Mouse (Mus musculus): Measurements from ENCODE around the gene Hoxd11. TPM values are rescaled to one million over a fixed set of nuclear protein-coding genes. Genes with fewer than 3 reads are reported as not detected.

Hoxd11 gene
- polyA plus RNA-seq, 1 experiment, result 2.1 TPM

GRCm38 (mm10) chr2:74691995-74692807 lies 12.8 kb downstream of the Hoxd11 start:
- TF ChIP-seq CTCF (conservative IDR thresholded peaks at IDR 0.05; ENCODE audit: insufficient read depth, insufficient read length, low read depth, low read length) (no peak), POLR2A (IDR thresholded peaks at IDR 0.05; ENCODE audit: low read depth, low read length) (no peak)
- Histone ChIP-seq H3K36me3 (ENCODE audit: control insufficient read depth, insufficient read depth, low read length) (no peaks in the 10 kb centered on the region), H3K4me3 (ENCODE audit: insufficient read depth, low read depth, low read length) (peak overlapping the region; percentile 52), H3K27ac (ENCODE audit: insufficient read depth, low read depth, low read length) (peak overlapping the region; percentile 93), H3K4me1 (ENCODE audit: control insufficient read depth, insufficient read depth, low read length) (no peaks in the 10 kb centered on the region), H3K27me3 (replicated peaks; ENCODE audit: control insufficient read depth, insufficient read depth, low read length) (peaks cover 2% of the 10 kb centered on the region; the same call in 1 of the 2 replicates)
- DNase-seq, result peak; percentile 46
- WGBS, result 2% methylated on average over 35 of the region's 35 CpGs

GRCm38 (mm10) chr2:74692808-74693431 lies 13.6 kb downstream of the Hoxd11 start:
- no peaks in the 10 kb centered on the region for H3K4me1 ChIP-seq (ENCODE audit: control insufficient read depth, insufficient read depth, low read length)
- peak; percentile 15 for DNase-seq
- H3K27ac ChIP-seq (ENCODE audit: insufficient read depth, low read depth, low read length), result peak overlapping the region; percentile 93
- peaks cover under 1% of the 10 kb centered on the region; the same call in 1 of the 2 replicates for H3K27me3 ChIP-seq (replicated peaks; ENCODE audit: control insufficient read depth, insufficient read depth, low read length)
- TF ChIP-seq CTCF (conservative IDR thresholded peaks at IDR 0.05; ENCODE audit: insufficient read depth, insufficient read length, low read depth, low read length) (no peak), POLR2A (IDR thresholded peaks at IDR 0.05; ENCODE audit: low read depth, low read length) (no peak)
- 13% methylated on average over 20 of the region's 20 CpGs for WGBS
- H3K36me3 ChIP-seq (ENCODE audit: control insufficient read depth, insufficient read depth, low read length), result no peaks in the 10 kb centered on the region
- H3K4me3 ChIP-seq (ENCODE audit: insufficient read depth, low read depth, low read length), result peak overlapping the region; percentile 52

- H3K27ac ChIP-seq (ENCODE audit: insufficient read depth, low read depth, low read length), result peak overlapping the region; percentile 93
- H3K4me3 ChIP-seq (ENCODE audit: insufficient read depth, low read depth, low read length), result peak overlapping the region; percentile 52
- no peak for DNase-seq
- no peaks in the 10 kb centered on the region for H3K36me3 ChIP-seq (ENCODE audit: control insufficient read depth, insufficient read depth, low read length)
- no peaks in the 10 kb centered on the region for H3K4me1 ChIP-seq (ENCODE audit: control insufficient read depth, insufficient read depth, low read length)
- 37% methylated on average over 4 of the region's 4 CpGs for whole genome bisulfite sequencing
- TF ChIP-seq POLR2A (IDR thresholded peaks at IDR 0.05; ENCODE audit: low read depth, low read length) (no peak), CTCF (conservative IDR thresholded peaks at IDR 0.05; ENCODE audit: insufficient read depth, insufficient read length, low read depth, low read length) (no peak)
- no peaks in the 10 kb centered on the region for H3K27me3 ChIP-seq (replicated peaks; ENCODE audit: control insufficient read depth, insufficient read depth, low read length)
Observed at GRCm38 (mm10) chr2:74693432-74693827, 14.1 kb downstream of the Hoxd11 start.

- Histone ChIP-seq H3K4me1 (ENCODE audit: control insufficient read depth, insufficient read depth, low read length) (no peaks in the 10 kb centered on the region), H3K27me3 (replicated peaks; ENCODE audit: control insufficient read depth, insufficient read depth, low read length) (no peaks in the 10 kb centered on the region), H3K27ac (ENCODE audit: insufficient read depth, low read depth, low read length) (peak overlapping the region; percentile 93), H3K36me3 (ENCODE audit: control insufficient read depth, insufficient read depth, low read length) (no peaks in the 10 kb centered on the region), H3K4me3 (ENCODE audit: insufficient read depth, low read depth, low read length) (peak overlapping the region; percentile 57)
- TF ChIP-seq POLR2A (IDR thresholded peaks at IDR 0.05; ENCODE audit: low read depth, low read length) (no peak), CTCF (conservative IDR thresholded peaks at IDR 0.05; ENCODE audit: insufficient read depth, insufficient read length, low read depth, low read length) (no peak; the same call in 1 of the 2 replicates)
- DNase-seq, result peak; percentile 83
- WGBS, result 11% methylated on average over 16 of the region's 16 CpGs
Observed at GRCm38 (mm10) chr2:74694066-74694465, 14.7 kb downstream of the Hoxd11 start.

- TF ChIP-seq POLR2A (IDR thresholded peaks at IDR 0.05; ENCODE audit: low read depth, low read length) (no peak), CTCF (conservative IDR thresholded peaks at IDR 0.05; ENCODE audit: insufficient read depth, insufficient read length, low read depth, low read length) (no peak)
- H3K4me3 ChIP-seq (ENCODE audit: insufficient read depth, low read depth, low read length), result no peak overlapping the region; the same call in 1 of the 2 replicates
- WGBS, result 48% methylated on average over 1 of the region's 1 CpGs
- no peaks in the 10 kb centered on the region for H3K27me3 ChIP-seq (replicated peaks; ENCODE audit: control insufficient read depth, insufficient read depth, low read length)
- no peaks in the 10 kb centered on the region for H3K4me1 ChIP-seq (ENCODE audit: control insufficient read depth, insufficient read depth, low read length)
- no peak for DNase-seq
- peak overlapping the region; percentile 21; the same call in 1 of the 2 replicates for H3K27ac ChIP-seq (ENCODE audit: insufficient read depth, low read depth, low read length)
- no peaks in the 10 kb centered on the region for H3K36me3 ChIP-seq (ENCODE audit: control insufficient read depth, insufficient read depth, low read length)
Observed at GRCm38 (mm10) chr2:74695383-74695782, 16.0 kb downstream of the Hoxd11 start.

GRCm38 (mm10) chr2:74695813-74696430 lies 16.6 kb downstream of the Hoxd11 start:
- Histone ChIP-seq H3K36me3 (ENCODE audit: control insufficient read depth, insufficient read depth, low read length) (no peaks in the 10 kb centered on the region), H3K27ac (ENCODE audit: insufficient read depth, low read depth, low read length) (peak overlapping the region; percentile 94), H3K27me3 (replicated peaks; ENCODE audit: control insufficient read depth, insufficient read depth, low read length) (no peaks in the 10 kb centered on the region), H3K4me1 (ENCODE audit: control insufficient read depth, insufficient read depth, low read length) (no peaks in the 10 kb centered on the region), H3K4me3 (ENCODE audit: insufficient read depth, low read depth, low read length) (0 out of 2 replicates have a peak overlapping the region, but pooled peaks have one; percentile 84)
- peak; percentile 27 for DNase-seq
- WGBS, result 44% methylated on average over 7 of the region's 7 CpGs
- no peak for TF ChIP-seq POLR2A (IDR thresholded peaks at IDR 0.05; ENCODE audit: low read depth, low read length)
- no peak for TF ChIP-seq CTCF (conservative IDR thresholded peaks at IDR 0.05; ENCODE audit: insufficient read depth, insufficient read length, low read depth, low read length)
